Mouse (Mus musculus) heart, postnatal 0 days (tissue): ENCODE data around the gene Cdh15.

Source experiments
- CTCF ChIP-seq: IDR thresholded peaks from 2 replicates; pipeline ENCODE4 v1.5.1; 2016; ENCODE audit warnings: antibody characterized with exemption, control low read depth, low read depth
- EP300 ChIP-seq: IDR thresholded peaks from 2 replicates; pipeline ENCODE4 v1.6.1; 2016; ENCODE audit warnings: antibody characterized with exemption, low read depth

GRCm38 (mm10) chr8:122897200-122897599 lies 49.4 kb downstream of the Cdh15 start:
- TF ChIP-seq CTCF (no peak), EP300 (no peak)
